Mouse (Mus musculus) small intestine, adult 2 months (tissue): ENCODE data around the gene Tmem151b.

Source experiments
- CTCF ChIP-seq: fragments of 200-500 bp; IDR thresholded peaks from 2 replicates; pipeline ENCODE4 v1.5.1; 2012; ENCODE audit warnings: low read depth, mild to moderate bottlenecking, control low read depth, inconsistent platforms, low read length, moderate library complexity, mixed read lengths; ENCODE audit not compliant: insufficient replicate concordance, insufficient read length; ENCODE audit errors: extremely low read depth
- POLR2A ChIP-seq: fragments of 200-500 bp; IDR thresholded peaks from 2 replicates; pipeline ENCODE4 v1.6.1; 2012; ENCODE audit warnings: low read depth, mild to moderate bottlenecking, control low read depth, inconsistent platforms, low read length, moderate library complexity

DNA sequence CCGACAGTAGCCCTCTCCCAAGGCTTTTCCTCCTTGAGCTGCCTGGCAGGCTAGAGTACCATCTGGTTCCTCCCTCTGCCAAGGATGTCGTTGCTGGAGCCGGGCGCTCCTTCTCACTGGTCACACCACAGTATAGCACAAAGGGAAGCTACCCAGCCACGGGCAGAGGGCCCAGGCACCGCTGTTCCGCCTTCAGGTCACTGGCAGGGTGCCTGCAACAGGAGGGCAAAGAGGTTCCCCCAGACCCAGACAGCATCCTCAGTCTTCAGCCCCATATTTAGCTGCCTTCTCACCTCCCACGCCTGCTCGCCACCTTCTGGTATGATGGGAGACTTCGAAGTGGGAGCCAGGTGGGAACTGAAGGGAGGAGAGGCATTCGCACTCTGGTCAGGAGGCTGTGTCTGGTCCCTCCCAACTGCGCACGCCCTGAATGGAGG lies 19.1 kb downstream of the Tmem151b start:
- TF ChIP-seq CTCF (no peak), POLR2A (no peak)
